Mouse (Mus musculus): ENCODE results near the gene Defb22. TPM values are rescaled to one million over a fixed set of nuclear protein-coding genes. Genes with fewer than 3 reads are reported as not detected.

The Defb22 gene
- polyA plus RNA-seq, 1 experiment from 2014 or later, result not detected

DNA sequence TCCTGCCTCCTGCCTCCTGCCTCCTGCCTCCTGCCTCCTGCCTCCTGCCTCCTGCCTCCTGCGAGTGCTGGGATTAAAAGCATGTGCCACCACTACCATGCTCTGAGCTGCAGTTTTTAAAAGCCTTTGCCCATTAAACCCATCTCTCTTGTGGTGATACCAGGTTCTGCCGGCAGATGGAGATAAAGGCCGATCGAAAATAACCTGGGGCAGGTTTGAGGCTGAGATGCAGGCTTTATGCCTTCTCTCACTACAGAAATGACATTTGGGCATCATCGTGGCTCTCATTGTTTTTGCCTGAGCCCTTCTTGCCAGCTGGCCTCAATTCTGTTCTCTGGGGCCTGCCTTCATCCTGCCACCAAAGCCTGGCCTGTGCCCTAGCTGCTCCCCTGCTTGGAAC lies 39.7 kb downstream of the Defb22 start:
- H3K27me3 ChIP-seq (ENCODE audit: control insufficient read depth, insufficient read depth, low read length), result no peaks in the 10 kb centered on the region
- H3K36me3 ChIP-seq (ENCODE audit: control insufficient read depth, insufficient read depth, low read length), result no peaks in the 10 kb centered on the region
- no peaks in the 10 kb centered on the region for H3K9me3 ChIP-seq (ENCODE audit: control insufficient read depth, low read length)
- 5% methylated on average over 5 of the region's 5 CpGs for WGBS
- ATAC-seq (ENCODE audit: low FRiP score, low TSS enrichment), result no peak
- H3K27ac ChIP-seq (replicated peaks; ENCODE audit: low read depth, low read length), result no peak overlapping the region
- no peak overlapping the region for H3K4me2 ChIP-seq (ENCODE audit: low read length)
- no peak overlapping the region for H3K4me3 ChIP-seq (replicated peaks; ENCODE audit: low read depth, low read length)
- peak; percentile 84 for DNase-seq
- no peak overlapping the region for H3K9ac ChIP-seq (replicated peaks; ENCODE audit: low read length)
- no peaks in the 10 kb centered on the region for H3K4me1 ChIP-seq (ENCODE audit: control insufficient read depth, insufficient read depth, low read length)

DNA sequence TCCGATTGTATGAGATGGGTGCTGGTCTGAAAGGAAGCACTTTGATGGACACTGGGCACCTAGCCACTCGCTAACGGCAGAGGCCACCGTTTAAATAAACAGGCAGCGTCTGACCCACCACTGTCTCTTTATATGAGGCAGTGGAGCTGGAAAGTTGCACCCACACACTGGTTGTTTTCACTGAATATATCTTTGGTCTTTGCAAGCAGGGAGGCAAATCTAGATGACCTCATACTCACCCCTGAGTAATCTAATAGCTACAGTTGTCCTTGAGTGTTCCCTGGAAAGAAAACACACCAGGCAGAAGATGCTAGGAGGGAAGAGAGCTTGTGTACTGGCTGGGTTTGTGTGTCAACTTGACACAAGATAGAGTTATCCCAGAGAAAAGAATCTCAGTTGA lies 42.5 kb downstream of the Defb22 start:
- Histone ChIP-seq H3K27me3 (ENCODE audit: control insufficient read depth, insufficient read depth, low read length) (no peaks in the 10 kb centered on the region), H3K9me3 (ENCODE audit: control insufficient read depth, low read length) (no peaks in the 10 kb centered on the region), H3K4me3 (replicated peaks; ENCODE audit: low read depth, low read length) (no peak overlapping the region), H3K4me2 (ENCODE audit: low read length) (no peak overlapping the region), H3K9ac (replicated peaks; ENCODE audit: low read length) (no peak overlapping the region), H3K36me3 (ENCODE audit: control insufficient read depth, insufficient read depth, low read length) (no peaks in the 10 kb centered on the region), H3K4me1 (ENCODE audit: control insufficient read depth, insufficient read depth, low read length) (no peaks in the 10 kb centered on the region), H3K27ac (replicated peaks; ENCODE audit: low read depth, low read length) (no peak overlapping the region)
- ATAC-seq (ENCODE audit: low FRiP score, low TSS enrichment) (no peak), DNase-seq (no peak)
- 52% methylated on average over 5 of the region's 5 CpGs for whole genome bisulfite sequencing

DNA sequence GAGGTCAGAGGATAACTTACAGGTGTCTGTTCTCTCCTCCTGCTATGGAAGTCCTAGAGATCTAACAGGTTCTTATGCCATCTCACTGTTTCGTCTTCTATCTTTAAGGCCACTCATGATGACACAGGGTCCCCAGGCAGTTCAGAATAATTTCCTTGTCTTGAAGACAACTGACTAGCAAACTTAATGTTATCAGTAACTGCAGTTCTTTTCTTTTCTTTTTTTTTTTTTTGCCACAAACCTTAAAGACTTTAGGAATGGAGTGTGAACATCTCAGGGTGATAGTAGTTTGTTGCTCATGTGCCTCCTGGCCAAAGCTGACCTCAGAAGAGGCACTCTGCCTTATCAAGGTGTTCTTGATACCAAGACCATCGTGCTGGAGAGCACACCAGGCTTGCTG lies 43.3 kb downstream of the Defb22 start:
- ATAC-seq (ENCODE audit: low FRiP score, low TSS enrichment) (no peak), DNase-seq (no peak)
- no peak overlapping the region for H3K4me2 ChIP-seq (ENCODE audit: low read length)
- WGBS, result 68% methylated on average over 2 of the region's 2 CpGs
- H3K36me3 ChIP-seq (ENCODE audit: control insufficient read depth, insufficient read depth, low read length), result no peaks in the 10 kb centered on the region
- H3K27me3 ChIP-seq (ENCODE audit: control insufficient read depth, insufficient read depth, low read length), result no peaks in the 10 kb centered on the region
- H3K4me3 ChIP-seq (replicated peaks; ENCODE audit: low read depth, low read length), result no peak overlapping the region
- no peak overlapping the region for H3K27ac ChIP-seq (replicated peaks; ENCODE audit: low read depth, low read length)
- no peaks in the 10 kb centered on the region for H3K9me3 ChIP-seq (ENCODE audit: control insufficient read depth, low read length)
- H3K4me1 ChIP-seq (ENCODE audit: control insufficient read depth, insufficient read depth, low read length), result no peaks in the 10 kb centered on the region
- no peak overlapping the region for H3K9ac ChIP-seq (replicated peaks; ENCODE audit: low read length)

DNA sequence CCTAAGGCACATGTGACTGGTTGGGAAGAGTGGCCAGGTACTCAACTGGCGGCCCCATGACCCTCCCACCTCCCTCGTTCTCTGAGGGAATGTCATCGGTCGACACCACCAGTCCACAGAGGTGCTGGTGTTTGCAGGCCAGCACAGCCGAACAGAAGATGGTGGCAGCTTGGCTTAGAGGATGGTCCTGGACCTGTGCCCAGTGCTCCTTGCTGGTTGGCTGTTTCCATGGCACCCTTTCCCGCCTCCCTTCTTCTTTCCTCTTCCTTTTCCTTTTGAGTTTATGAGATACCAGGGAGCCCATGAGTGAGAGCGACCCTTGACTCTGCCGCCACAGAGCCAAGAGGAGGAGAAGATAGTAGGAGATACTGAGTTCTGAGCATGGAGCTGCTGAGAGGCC lies 46.7 kb downstream of the Defb22 start:
- H3K4me3 ChIP-seq (replicated peaks; ENCODE audit: low read depth, low read length), result no peak overlapping the region
- H3K9me3 ChIP-seq (ENCODE audit: control insufficient read depth, low read length), result no peaks in the 10 kb centered on the region
- no peaks in the 10 kb centered on the region for H3K36me3 ChIP-seq (ENCODE audit: control insufficient read depth, insufficient read depth, low read length)
- H3K4me2 ChIP-seq (ENCODE audit: low read length), result no peak overlapping the region
- WGBS, result 90% methylated on average over 8 of the region's 8 CpGs
- no peak overlapping the region for H3K9ac ChIP-seq (replicated peaks; ENCODE audit: low read length)
- peak; percentile 21 for DNase-seq
- ATAC-seq (ENCODE audit: low FRiP score, low TSS enrichment), result no peak
- H3K27me3 ChIP-seq (ENCODE audit: control insufficient read depth, insufficient read depth, low read length), result no peaks in the 10 kb centered on the region
- no peaks in the 10 kb centered on the region for H3K4me1 ChIP-seq (ENCODE audit: control insufficient read depth, insufficient read depth, low read length)
- H3K27ac ChIP-seq (replicated peaks; ENCODE audit: low read depth, low read length), result no peak overlapping the region

DNA sequence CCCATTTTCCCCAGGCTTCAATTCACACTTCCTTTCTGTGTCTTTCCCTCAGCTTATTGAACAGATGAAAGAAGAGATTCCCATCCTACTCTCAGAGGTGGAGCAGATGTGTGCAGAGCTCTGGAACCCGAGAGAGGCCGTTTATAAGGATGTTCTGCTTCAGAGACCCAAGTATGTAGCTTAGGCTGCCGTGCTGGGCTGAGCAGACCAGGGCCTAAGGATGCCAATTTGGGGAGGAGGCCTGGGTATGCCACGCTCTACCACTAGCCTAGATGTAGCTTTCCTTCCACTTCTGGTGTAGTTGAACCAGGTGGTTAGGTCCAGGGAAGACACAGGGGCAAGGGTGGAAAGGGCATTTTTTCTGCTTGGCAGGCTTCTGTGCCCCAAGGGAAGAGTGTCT lies 47.6 kb downstream of the Defb22 start:
- ATAC-seq (ENCODE audit: low FRiP score, low TSS enrichment), result no peak
- WGBS, result 51% methylated on average over 4 of the region's 4 CpGs
- Histone ChIP-seq H3K4me2 (ENCODE audit: low read length) (no peak overlapping the region), H3K4me3 (replicated peaks; ENCODE audit: low read depth, low read length) (no peak overlapping the region), H3K9ac (replicated peaks; ENCODE audit: low read length) (no peak overlapping the region), H3K36me3 (ENCODE audit: control insufficient read depth, insufficient read depth, low read length) (no peaks in the 10 kb centered on the region), H3K27me3 (ENCODE audit: control insufficient read depth, insufficient read depth, low read length) (no peaks in the 10 kb centered on the region), H3K27ac (replicated peaks; ENCODE audit: low read depth, low read length) (no peak overlapping the region), H3K9me3 (ENCODE audit: control insufficient read depth, low read length) (no peaks in the 10 kb centered on the region), H3K4me1 (ENCODE audit: control insufficient read depth, insufficient read depth, low read length) (peaks cover under 1% of the 10 kb centered on the region)
- no peak for DNase-seq

- Histone ChIP-seq H3K9me3 (ENCODE audit: control insufficient read depth, low read length) (no peaks in the 10 kb centered on the region), H3K4me3 (replicated peaks; ENCODE audit: low read depth, low read length) (no peak overlapping the region), H3K27ac (replicated peaks; ENCODE audit: low read depth, low read length) (no peak overlapping the region), H3K36me3 (ENCODE audit: control insufficient read depth, insufficient read depth, low read length) (no peaks in the 10 kb centered on the region), H3K27me3 (ENCODE audit: control insufficient read depth, insufficient read depth, low read length) (no peaks in the 10 kb centered on the region), H3K9ac (replicated peaks; ENCODE audit: low read length) (no peak overlapping the region), H3K4me1 (ENCODE audit: control insufficient read depth, insufficient read depth, low read length) (peaks cover 5% of the 10 kb centered on the region), H3K4me2 (ENCODE audit: low read length) (no peak overlapping the region)
- ATAC-seq (ENCODE audit: low FRiP score, low TSS enrichment) (no peak), DNase-seq (no peak)
- WGBS, result 90% methylated on average over 2 of the region's 2 CpGs
These were observed 50.1 kb downstream of the Defb22 start for GRCm38 (mm10) chr2:152439833-152440232.

DNA sequence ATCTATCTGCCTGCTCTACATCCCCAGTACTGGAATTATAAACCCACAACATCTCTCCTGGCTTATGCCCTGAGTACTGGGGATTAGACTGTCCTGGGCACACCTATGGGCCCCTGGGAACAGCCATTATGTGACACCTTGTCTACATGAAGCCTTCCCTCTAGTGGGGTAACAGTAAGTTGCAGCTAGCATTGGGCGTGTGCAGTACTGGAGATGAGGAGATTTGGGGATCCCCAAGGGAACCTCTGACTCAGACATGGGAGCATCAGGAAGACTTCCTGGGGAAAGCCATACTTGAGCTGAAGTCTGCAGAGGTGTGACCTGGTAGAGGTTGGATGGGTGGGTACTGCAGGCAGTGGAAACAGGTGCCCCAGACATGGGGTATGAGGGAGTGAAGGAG lies 51.0 kb downstream of the Defb22 start:
- ATAC-seq (ENCODE audit: low FRiP score, low TSS enrichment) (no peak), DNase-seq (no peak)
- Histone ChIP-seq H3K4me3 (replicated peaks; ENCODE audit: low read depth, low read length) (no peak overlapping the region), H3K27me3 (ENCODE audit: control insufficient read depth, insufficient read depth, low read length) (no peaks in the 10 kb centered on the region), H3K4me2 (ENCODE audit: low read length) (no peak overlapping the region), H3K27ac (replicated peaks; ENCODE audit: low read depth, low read length) (no peak overlapping the region), H3K9me3 (ENCODE audit: control insufficient read depth, low read length) (no peaks in the 10 kb centered on the region), H3K4me1 (ENCODE audit: control insufficient read depth, insufficient read depth, low read length) (peaks cover 5% of the 10 kb centered on the region), H3K9ac (replicated peaks; ENCODE audit: low read length) (no peak overlapping the region), H3K36me3 (ENCODE audit: control insufficient read depth, insufficient read depth, low read length) (no peaks in the 10 kb centered on the region)
- WGBS, result 58% methylated on average over 1 of the region's 1 CpGs

DNA sequence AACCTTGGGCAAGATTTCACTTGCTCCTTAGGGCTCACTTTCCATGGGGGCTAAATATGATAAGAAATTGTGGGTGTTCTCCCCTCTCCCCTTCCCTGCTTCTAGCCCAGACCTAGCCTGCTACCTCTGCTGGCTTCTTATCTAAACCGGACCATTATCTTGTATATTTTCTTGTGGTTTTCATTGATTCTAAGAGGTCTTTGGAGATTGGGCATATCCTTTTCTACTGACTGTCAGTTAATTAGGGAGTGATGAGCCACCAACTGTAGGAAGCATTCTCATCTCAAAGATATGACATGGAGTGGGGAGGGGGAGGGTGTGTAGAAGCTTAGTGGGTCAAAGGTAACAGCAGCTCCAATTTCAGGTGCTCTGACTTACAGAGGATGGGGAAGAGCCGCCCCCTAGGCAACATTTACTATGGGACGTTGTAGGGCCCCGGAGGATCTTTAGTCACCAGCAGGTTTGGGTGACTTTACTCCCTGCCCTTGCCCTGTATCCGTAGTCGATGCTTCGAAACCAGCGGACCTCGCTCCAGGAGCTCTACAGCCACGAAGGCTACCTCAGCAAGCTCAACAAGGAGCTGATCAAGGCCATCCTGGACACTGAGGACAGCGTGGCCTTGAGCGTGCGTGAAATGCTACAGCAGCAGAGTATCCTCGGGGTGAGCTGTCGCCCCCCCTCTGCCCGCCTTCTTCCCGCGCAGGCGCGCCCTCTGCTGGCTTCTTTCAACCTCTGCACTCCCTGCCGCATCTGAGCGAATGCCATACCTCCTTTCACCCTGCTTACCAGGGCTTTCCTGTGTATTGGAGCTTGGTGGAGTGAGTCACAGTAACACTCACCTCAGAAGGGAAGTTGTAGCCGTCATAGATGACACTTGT lies 52.7 kb downstream of the Defb22 start:
- Histone ChIP-seq H3K27ac (replicated peaks; ENCODE audit: low read depth, low read length) (0 out of 2 replicates have a peak overlapping the region, but pooled peaks have one; percentile 20), H3K9me3 (ENCODE audit: control insufficient read depth, low read length) (no peaks in the 10 kb centered on the region), H3K9ac (replicated peaks; ENCODE audit: low read length) (peak overlapping the region; percentile 43), H3K4me1 (ENCODE audit: control insufficient read depth, insufficient read depth, low read length) (peaks cover 5% of the 10 kb centered on the region), H3K27me3 (ENCODE audit: control insufficient read depth, insufficient read depth, low read length) (no peaks in the 10 kb centered on the region), H3K4me2 (ENCODE audit: low read length) (peak overlapping the region; percentile 58), H3K4me3 (replicated peaks; ENCODE audit: low read depth, low read length) (peak overlapping the region; percentile 20), H3K36me3 (ENCODE audit: control insufficient read depth, insufficient read depth, low read length) (no peaks in the 10 kb centered on the region)
- ATAC-seq (ENCODE audit: low FRiP score, low TSS enrichment), result peak; percentile 89
- DNase-seq, result peak; percentile 93
- 4% methylated on average over 23 of the region's 23 CpGs for WGBS

DNA sequence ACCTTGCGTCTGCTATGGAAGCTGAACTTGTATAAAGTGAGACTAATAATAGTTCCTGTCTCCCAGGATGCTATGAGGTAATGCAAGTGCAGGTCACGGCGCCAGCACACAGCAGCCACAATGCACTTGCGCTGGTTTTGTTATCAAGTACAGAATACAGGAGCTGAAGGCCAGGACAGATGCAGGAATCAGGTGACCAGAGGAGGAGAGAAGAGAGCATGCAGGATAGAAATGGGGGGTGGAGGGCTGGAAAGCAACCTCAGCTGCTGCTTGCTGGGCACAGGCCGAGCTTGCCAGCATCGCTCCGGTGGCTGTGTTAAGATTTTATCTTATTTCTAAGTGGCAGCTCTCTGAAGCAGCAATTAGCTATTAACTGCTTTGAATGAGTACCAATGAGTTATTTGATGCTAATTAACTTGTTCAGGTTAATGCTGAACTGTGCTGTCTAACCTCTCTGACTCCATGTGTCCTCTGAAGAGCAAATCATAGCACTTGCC lies 53.5 kb downstream of the Defb22 start:
- no peak for ATAC-seq (ENCODE audit: low FRiP score, low TSS enrichment)

More for the DNA sequence above, 53.5 kb downstream of the Defb22 start:
- Histone ChIP-seq H3K36me3 (ENCODE audit: control insufficient read depth, insufficient read depth, low read length) (no peaks in the 10 kb centered on the region), H3K4me2 (ENCODE audit: low read length) (no peak overlapping the region), H3K4me3 (replicated peaks; ENCODE audit: low read depth, low read length) (no peak overlapping the region), H3K9ac (replicated peaks; ENCODE audit: low read length) (no peak overlapping the region), H3K27me3 (ENCODE audit: control insufficient read depth, insufficient read depth, low read length) (no peaks in the 10 kb centered on the region), H3K4me1 (ENCODE audit: control insufficient read depth, insufficient read depth, low read length) (peaks cover 5% of the 10 kb centered on the region), H3K27ac (replicated peaks; ENCODE audit: low read depth, low read length) (no peak overlapping the region), H3K9me3 (ENCODE audit: control insufficient read depth, low read length) (no peaks in the 10 kb centered on the region)
- DNase-seq, result no peak
- whole genome bisulfite sequencing, result 74% methylated on average over 7 of the region's 7 CpGs
